Mouse (Mus musculus) CH12.LX (cell line): ENCODE measurements around the gene Ppp4c.

Experiments used
- CTCF ChIP-seq, 2 experiments: IDR thresholded peaks in 1 of 2; conservative IDR thresholded peaks in 1 of 2; 2 replicates each; pipeline ENCODE4 v1.5.1; 2011 to 2012; ENCODE audit warnings: low read depth in 2 of 2, low read length in 2 of 2, improper control_type of control experiment in 1 of 2, inconsistent platforms in 1 of 2, mild to moderate bottlenecking in 1 of 2, moderate library complexity in 1 of 2
- HCFC1 ChIP-seq: IDR thresholded peaks from 2 replicates; pipeline ENCODE4 v1.6.1; 2012; ENCODE audit warnings: low read depth, mild to moderate bottlenecking, inconsistent platforms, low read length, improper control_type of control experiment
- JUN ChIP-seq: IDR thresholded peaks from 2 replicates; pipeline ENCODE4 v1.6.1; 2011; ENCODE audit warnings: low read depth, mild to moderate bottlenecking, low read length, improper control_type of control experiment, moderate library complexity; ENCODE audit not compliant: insufficient read depth
- MAFK ChIP-seq: IDR thresholded peaks from 2 replicates; pipeline ENCODE4 v1.6.1; 2011; ENCODE audit warnings: low read length, improper control_type of control experiment; ENCODE audit not compliant: insufficient replicate concordance
- USF1 ChIP-seq: IDR thresholded peaks from 2 replicates; pipeline ENCODE4 v1.6.1; 2014; ENCODE audit warnings: low read depth, mild to moderate bottlenecking, inconsistent platforms, low read length, improper control_type of control experiment

DNA sequence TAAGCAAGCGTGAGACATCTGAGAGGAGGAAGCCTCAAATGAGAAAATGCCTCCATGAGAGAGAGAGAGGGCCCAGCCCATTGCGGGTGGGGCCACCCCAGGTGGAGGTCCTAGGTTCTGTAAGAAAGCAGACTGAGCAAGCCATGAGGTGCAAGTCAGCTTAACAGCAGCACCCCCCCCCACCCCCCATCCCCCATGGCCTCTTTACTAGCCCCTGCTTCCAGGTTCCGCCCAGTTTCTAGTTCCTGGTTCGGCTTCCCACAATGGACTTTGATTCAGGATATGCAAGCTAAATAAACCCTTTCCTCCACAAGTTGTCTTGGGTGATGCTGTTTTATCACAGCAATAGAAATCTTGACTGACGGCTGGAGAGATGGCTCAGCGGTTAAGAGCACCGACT, 43.5 kb downstream of the Ppp4c start:
- TF ChIP-seq JUN (no peak), CTCF (conservative IDR thresholded peaks at IDR 0.05 in 1 of 2, IDR thresholded peaks at IDR 0.05 in 1 of 2; ENCODE audit: low read depth in 2 of 2, low read length in 2 of 2) (no peak), MAFK (no peak), HCFC1 (no peak), USF1 (no peak)
